Mouse (Mus musculus) left cerebral cortex, adult 8-10 months (tissue): ENCODE measurements around the gene Megf8. TPM values are rescaled to one million over a fixed set of nuclear protein-coding genes. Genes with fewer than 3 reads are reported as not detected.
A peak's percentile ranks its signal among the peaks of the same experiment; 100 is the strongest.
"Not testable (repeated sequence)": the region's sequence is repeated elsewhere in the genome, so short reads cannot be mapped to it uniquely, and the experiment has no call there.

Experiments used
- DNase-seq, 2 experiments: peaks; one replicate each; pipeline ENCODE4 v3.0.0; 2022; ENCODE audit warnings: low spot score in 2 of 2
- total RNA-seq, 4 experiments: library from RNA; stranded (reverse); gene quantifications; 2 replicates each; pipeline ENCODE4 v1.2.4; 2022

Megf8 gene
- total RNA-seq, 4 experiments from 2014 or later, result 99.2 to 109 (median 104) TPM

GRCm38 (mm10) chr7:25296945-25297453 lies 20.0 kb upstream of the Megf8 start:
- peak in 1 of 2 experiments; percentile 8 for DNase-seq

- DNase-seq, result peak; percentile 65 to 89
Observed at GRCm38 (mm10) chr7:25297454-25298325, 19.3 kb upstream of the Megf8 start, which contains the start of gene Pafah1b3. Gene Pafah1b3, minus strand, starts transcription at chr7:25297986.

- no peak for DNase-seq
Observed at GRCm38 (mm10) chr7:25301063-25301462, 15.9 kb upstream of the Megf8 start, which contains the start of gene Prr19. Gene Prr19, plus strand, starts transcription at chr7:25301411.

GRCm38 (mm10) chr7:25303003-25303684 lies 13.8 kb upstream of the Megf8 start:
- DNase-seq, result no peak

- no peak for DNase-seq
Observed at GRCm38 (mm10) chr7:25303685-25304006, 13.3 kb upstream of the Megf8 start.

GRCm38 (mm10) chr7:25305481-25305880 lies 11.5 kb upstream of the Megf8 start:
- no peak for DNase-seq

- DNase-seq, result no peak
Observed at GRCm38 (mm10) chr7:25305956-25306613, 10.9 kb upstream of the Megf8 start, which contains the start of gene Tmem145. Gene Tmem145, plus strand, starts transcription at chr7:25306106.

- no peak for DNase-seq
Observed at GRCm38 (mm10) chr7:25306614-25306996, 10.4 kb upstream of the Megf8 start.

GRCm38 (mm10) chr7:25308702-25309318 lies 8.2 kb upstream of the Megf8 start:
- no peak for DNase-seq

GRCm38 (mm10) chr7:25309425-25309824 lies 7.5 kb upstream of the Megf8 start:
- DNase-seq, result no peak

- no peak for DNase-seq
Observed at GRCm38 (mm10) chr7:25311193-25311592, 5.8 kb upstream of the Megf8 start.

- no peak for DNase-seq
Observed at GRCm38 (mm10) chr7:25313325-25313724, 3.6 kb upstream of the Megf8 start.

GRCm38 (mm10) chr7:25314606-25315305 lies 2.2 kb upstream of the Megf8 start:
- no peak for DNase-seq

GRCm38 (mm10) chr7:25315306-25316041 lies 1.5 kb upstream of the Megf8 start:
- no peak for DNase-seq

- DNase-seq, result no peak
Observed at GRCm38 (mm10) chr7:25317446-25317999, 559 bp downstream of the Megf8 start.

GRCm38 (mm10) chr7:25322058-25322484 lies 5.1 kb downstream of the Megf8 start:
- no peak for DNase-seq

GRCm38 (mm10) chr7:25323219-25323618 lies 6.3 kb downstream of the Megf8 start:
- DNase-seq, result no peak

- DNase-seq, result not testable (repeated sequence)
Observed at GRCm38 (mm10) chr7:25325431-25325830, 8.5 kb downstream of the Megf8 start.

GRCm38 (mm10) chr7:25326233-25326632 lies 9.3 kb downstream of the Megf8 start:
- DNase-seq, result no peak
